Mouse (Mus musculus) adrenal gland, adult 8-10 months (tissue): ENCODE results near the gene Pdzd2. TPM values are rescaled to one million over a fixed set of nuclear protein-coding genes. Genes with fewer than 3 reads are reported as not detected.

ENCODE experiments used
- DNase-seq: peaks from one replicate; pipeline ENCODE4 v3.0.0; 2022
- total RNA-seq, 4 experiments: library from RNA; stranded (reverse); gene quantifications; 2 replicates each; pipeline ENCODE4 v1.2.4; 2022

Gene Pdzd2
- total RNA-seq, 4 experiments from 2014 or later, result 14.8 to 29.7 (median 21.7) TPM

- DNase-seq, result no peak
Measured at GRCm38 (mm10) chr15:12577054-12577696, 162.5 kb downstream of the Pdzd2 start.

GRCm38 (mm10) chr15:12573621-12574020 lies 166.1 kb downstream of the Pdzd2 start:
- DNase-seq, result no peak

- no peak for DNase-seq
Measured at GRCm38 (mm10) chr15:12571168-12571567, 168.6 kb downstream of the Pdzd2 start.

GRCm38 (mm10) chr15:12566637-12567440 lies 172.9 kb downstream of the Pdzd2 start:
- no peak for DNase-seq

- DNase-seq, result no peak
Measured at GRCm38 (mm10) chr15:12565281-12565680, 174.4 kb downstream of the Pdzd2 start.

DNA sequence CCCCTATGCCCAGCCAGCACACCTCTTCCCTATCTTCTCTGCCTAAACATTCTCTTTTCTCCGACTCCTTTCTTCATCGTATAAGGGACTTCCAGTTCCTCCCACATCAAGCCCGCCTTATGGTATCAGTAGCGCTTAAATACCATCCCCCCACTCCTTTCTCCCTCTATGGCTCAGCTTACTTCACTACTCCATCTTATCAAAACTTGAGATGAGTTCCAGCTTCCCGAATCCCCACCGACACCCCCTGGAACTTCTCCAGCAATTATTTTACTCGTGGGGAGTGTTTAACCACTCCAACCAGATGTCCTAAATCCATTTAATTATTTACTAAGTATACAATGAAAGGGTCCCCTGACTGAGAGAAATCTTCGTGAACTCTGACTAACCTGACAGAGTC lies 179.2 kb downstream of the Pdzd2 start:
- DNase-seq, result no peak

- DNase-seq, result no peak
Measured at GRCm38 (mm10) chr15:12557663-12558436, 181.9 kb downstream of the Pdzd2 start.

DNA sequence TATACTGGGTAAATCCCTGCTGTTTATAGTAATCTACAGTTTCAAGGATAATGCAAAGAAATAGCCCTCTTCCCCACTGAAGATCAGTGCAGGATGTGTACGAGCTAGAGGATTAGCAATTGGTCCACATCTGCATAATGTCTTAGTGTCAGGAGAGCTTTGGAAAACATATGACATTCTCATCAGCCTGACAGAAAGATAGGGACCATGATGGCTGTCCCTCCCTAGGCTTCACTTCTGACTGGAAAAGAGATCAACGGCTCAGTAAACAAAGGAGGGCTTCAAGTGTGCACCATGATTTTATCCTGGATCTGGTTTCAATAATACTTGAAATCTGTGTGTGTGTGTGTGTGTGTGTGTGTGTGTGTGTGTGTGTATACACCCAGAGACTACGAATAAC lies 186.5 kb downstream of the Pdzd2 start:
- no peak for DNase-seq

- no peak for DNase-seq
Measured at GRCm38 (mm10) chr15:12550919-12551318, 188.8 kb downstream of the Pdzd2 start.

GRCm38 (mm10) chr15:12550376-12550775 lies 189.3 kb downstream of the Pdzd2 start:
- DNase-seq, result no peak

DNA sequence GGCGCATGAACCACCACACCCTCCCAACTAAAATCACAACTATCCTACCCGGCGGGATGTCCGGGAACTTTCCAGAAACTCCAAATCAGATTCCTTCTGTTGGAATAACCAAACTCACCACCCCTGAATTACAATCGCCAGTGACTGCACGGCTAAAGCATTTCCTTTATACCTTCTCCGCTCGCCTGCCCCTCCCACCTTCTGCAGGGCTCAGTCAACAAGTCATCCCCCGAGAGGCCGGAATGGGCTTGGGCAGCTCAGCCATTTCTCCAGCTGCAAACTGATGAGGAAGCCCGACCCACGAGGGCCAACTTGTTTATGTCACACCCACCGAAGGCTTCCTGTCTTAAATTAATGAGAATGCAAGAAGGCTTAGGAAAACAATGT lies 189.8 kb downstream of the Pdzd2 start:
- no peak for DNase-seq

- DNase-seq, result no peak
Measured at GRCm38 (mm10) chr15:12549271-12549918, 190.3 kb downstream of the Pdzd2 start.

- no peak for DNase-seq
Measured at GRCm38 (mm10) chr15:12548696-12549095, 191.0 kb downstream of the Pdzd2 start.

DNA sequence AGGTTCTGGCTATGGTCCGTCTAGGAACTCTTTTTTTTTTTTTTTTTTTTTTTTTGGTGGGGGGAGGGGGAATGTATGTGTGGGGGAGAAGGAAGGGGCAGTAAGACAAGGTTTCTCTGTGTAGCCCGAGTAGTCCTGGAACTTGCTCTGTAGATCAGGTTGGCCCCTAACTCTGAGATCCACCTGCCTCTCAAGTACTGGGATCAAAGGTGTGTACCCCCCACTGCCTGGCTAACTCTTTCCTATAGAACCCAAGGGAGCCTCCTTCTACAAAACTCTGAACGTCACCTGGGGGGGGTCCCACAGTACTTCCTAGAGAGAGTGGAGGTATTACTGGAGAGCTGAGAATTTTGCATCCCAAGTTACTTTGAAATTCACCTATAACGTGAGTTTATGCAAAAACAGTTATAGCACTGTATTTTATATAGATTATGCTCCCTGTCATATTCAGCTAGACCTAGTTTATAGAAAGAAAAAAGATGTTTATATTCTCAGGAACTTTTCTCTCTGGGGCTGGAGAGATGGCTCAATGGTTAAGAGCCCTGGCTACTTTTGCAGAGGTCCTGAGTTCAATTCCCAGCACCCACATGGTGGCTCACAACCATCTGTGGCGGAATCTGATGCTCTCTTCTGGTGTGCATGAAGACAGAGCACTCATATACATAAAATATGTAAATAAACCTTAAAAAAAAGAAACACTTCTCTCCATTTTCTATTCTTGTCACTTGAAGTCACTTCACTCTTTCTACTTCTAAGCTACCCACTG lies 191.9 kb downstream of the Pdzd2 start:
- no peak for DNase-seq

DNA sequence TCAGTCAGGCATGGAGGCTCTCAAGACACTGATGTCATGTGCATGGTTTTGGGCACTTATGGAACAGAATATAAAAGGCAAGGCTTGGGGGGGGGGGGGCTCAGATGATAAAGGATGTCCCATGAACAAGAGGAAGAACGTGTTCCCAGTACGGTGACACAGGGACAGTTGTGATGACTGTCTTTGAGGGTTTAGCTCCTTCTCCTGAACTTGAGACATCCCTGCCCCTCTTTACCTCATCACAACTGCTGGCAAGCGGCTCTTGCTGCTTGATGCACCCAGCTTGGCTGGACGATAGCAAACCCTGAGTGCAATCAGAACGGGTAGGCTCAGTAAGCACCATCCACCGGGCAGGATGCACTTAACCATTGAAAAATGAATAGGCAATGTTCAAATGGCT lies 192.9 kb downstream of the Pdzd2 start:
- no peak for DNase-seq

DNA sequence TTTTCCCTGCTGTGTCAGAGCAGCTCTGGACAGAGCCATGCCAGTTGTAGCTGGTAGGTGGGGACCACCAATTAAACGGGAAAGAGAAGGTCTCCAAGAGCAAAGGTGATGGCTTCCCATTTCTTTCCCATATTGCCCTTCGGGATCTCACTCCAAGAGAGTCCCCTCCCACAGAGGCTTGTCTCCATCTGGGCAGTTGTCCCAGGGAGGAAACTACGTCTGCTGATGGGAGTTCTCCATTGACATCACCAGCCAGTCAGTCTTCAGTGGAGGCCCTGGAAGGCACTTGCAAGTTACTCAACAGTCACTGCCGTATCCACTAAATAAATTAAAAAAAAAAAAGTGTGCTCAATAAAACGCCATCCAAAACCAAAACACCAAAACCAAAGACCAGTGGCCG lies 194.1 kb downstream of the Pdzd2 start:
- DNase-seq, result no peak

DNA sequence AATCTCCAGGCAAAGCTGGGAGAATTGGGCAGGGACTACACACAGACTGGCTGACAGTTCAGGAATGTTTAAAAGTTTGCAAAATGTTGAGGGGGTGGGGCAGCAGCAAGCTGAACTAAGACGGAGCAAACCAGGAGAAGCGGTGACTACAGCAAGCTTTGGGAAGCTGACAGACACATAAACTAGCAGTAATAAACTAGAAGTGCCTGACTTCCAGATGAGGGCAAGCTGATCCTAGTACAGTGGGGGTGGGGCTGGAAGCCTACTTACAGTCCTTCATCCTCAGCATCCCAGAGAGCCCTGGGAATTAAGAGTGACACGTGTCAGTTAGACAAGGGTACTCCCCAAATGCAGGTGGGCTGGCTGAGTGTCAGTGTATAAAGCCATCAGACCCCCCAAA lies 194.5 kb downstream of the Pdzd2 start:
- DNase-seq, result no peak

DNA sequence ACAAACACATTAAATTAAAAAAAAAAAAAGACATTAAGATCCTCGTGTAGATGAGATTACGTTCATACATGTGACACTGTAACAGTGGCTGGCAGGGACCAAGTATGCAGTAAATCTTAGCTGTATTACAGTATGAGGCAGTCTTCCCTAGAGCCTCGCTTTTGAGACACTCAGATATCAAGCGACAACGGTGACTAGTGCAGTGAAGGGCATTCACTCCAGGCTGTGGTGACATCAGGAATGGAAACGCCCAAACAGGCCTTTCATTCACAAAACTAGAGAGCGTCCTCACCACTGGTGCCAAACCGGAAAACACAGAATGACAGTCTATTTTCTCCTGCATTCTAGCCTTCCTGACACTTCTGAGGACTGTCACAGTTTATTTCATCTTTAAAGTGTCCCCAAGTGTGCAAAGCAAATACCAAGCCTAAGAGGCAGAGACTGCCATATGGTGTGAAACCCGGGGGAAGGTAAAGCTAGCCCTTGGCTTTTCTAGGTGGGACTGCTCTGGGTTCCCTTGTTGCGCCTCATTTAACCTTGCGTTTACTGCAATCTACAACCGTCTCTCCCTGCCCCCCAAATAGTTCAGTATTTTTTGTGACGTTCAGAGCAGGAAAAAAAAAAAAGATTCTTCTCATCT lies 195.9 kb downstream of the Pdzd2 start:
- DNase-seq, result no peak

- DNase-seq, result no peak
Measured at GRCm38 (mm10) chr15:12542316-12542715, 197.4 kb downstream of the Pdzd2 start.

- DNase-seq, result no peak
Measured at GRCm38 (mm10) chr15:12539618-12540302, 200.0 kb downstream of the Pdzd2 start.

DNA sequence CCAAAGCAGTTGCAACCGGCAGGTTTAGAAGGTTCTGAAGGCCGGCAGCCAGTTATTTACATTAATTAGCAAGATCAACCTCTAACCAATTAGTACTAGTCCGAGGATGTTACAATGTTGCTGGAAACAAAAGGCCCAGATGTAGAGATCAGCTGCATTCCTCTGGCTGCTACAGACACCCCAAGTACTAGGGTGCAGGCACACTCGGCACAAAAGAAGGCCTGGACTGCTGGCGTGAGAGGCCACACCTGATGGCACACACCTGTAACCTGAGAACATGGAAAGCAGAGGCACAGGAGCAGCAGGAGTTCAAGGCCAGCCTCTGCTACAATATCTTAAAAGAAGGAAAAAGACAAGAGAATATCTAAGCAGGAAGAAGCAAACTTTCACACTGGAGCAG lies 206.5 kb downstream of the Pdzd2 start:
- DNase-seq, result no peak
